Mouse (Mus musculus) MEL (cell line): ENCODE data around the gene Acyp1.

Experiments
- CTCF ChIP-seq, 3 experiments: IDR thresholded peaks in 2 of 3; conservative IDR thresholded peaks in 1 of 3; 2 replicates each; pipeline ENCODE4 v1.5.1; 2011 to 2012; ENCODE audit warnings: low read length in 3 of 3, low read depth in 2 of 3, mild to moderate bottlenecking in 2 of 3, improper control_type of control experiment in 1 of 3, inconsistent platforms in 1 of 3, mixed read lengths in 1 of 3, moderate library complexity in 1 of 3; ENCODE audit not compliant: control insufficient read depth in 1 of 3, insufficient read depth in 1 of 3, poor library complexity in 1 of 3, severe bottlenecking in 1 of 3
- EP300 ChIP-seq, 2 experiments: IDR thresholded peaks; 2 replicates each; pipeline ENCODE4 v1.6.1; 2011; ENCODE audit warnings: improper control_type of control experiment in 2 of 2, low read length in 2 of 2, low read depth in 1 of 2, mild to moderate bottlenecking in 1 of 2
- GABPA ChIP-seq: IDR thresholded peaks from 2 replicates; pipeline ENCODE4 v1.6.1; 2012; ENCODE audit warnings: low read depth, mild to moderate bottlenecking, inconsistent platforms, low read length, improper control_type of control experiment, moderate library complexity
- GATA1 ChIP-seq: IDR thresholded peaks from 2 replicates; pipeline ENCODE4 v1.6.1; 2011; ENCODE audit warnings: low read depth, low read length, improper control_type of control experiment
- MAFK ChIP-seq: IDR thresholded peaks from 2 replicates; pipeline ENCODE4 v1.6.1; 2011; ENCODE audit warnings: low read depth, mild to moderate bottlenecking, low read length, improper control_type of control experiment, borderline replicate concordance
- MAX ChIP-seq: IDR thresholded peaks from 2 replicates; pipeline ENCODE4 v1.6.1; 2011; ENCODE audit warnings: low read length, improper control_type of control experiment
- POLR2A ChIP-seq, 2 experiments: IDR thresholded peaks; 2 replicates each; pipeline ENCODE4 v1.6.1; 2011 to 2012; ENCODE audit warnings: low read length in 2 of 2, mild to moderate bottlenecking in 2 of 2, control low read depth in 1 of 2, improper control_type of control experiment in 1 of 2, low read depth in 1 of 2, moderate library complexity in 1 of 2; ENCODE audit not compliant: control insufficient read depth in 1 of 2, insufficient read depth in 1 of 2, poor library complexity in 1 of 2
- POLR2AphosphoS2 ChIP-seq: IDR thresholded peaks from 2 replicates; pipeline ENCODE4 v1.6.1; 2011; ENCODE audit warnings: low read length, improper control_type of control experiment
- SMC3 ChIP-seq: IDR thresholded peaks from 2 replicates; pipeline ENCODE4 v1.6.1; 2011; ENCODE audit warnings: low read depth, low read length, improper control_type of control experiment
- TAL1 ChIP-seq: IDR thresholded peaks from 2 replicates; pipeline ENCODE4 v1.6.1; 2012; ENCODE audit warnings: mild to moderate bottlenecking, inconsistent platforms, low read length, moderate library complexity, mixed read lengths
- ZC3H11A ChIP-seq: IDR thresholded peaks from 2 replicates; pipeline ENCODE4 v1.6.1; 2012; ENCODE audit warnings: low read depth, mild to moderate bottlenecking, inconsistent platforms, low read length, improper control_type of control experiment
- ZNF384 ChIP-seq: IDR thresholded peaks from 2 replicates; pipeline ENCODE4 v1.6.1; 2012; ENCODE audit warnings: low read depth, mild to moderate bottlenecking, inconsistent platforms, low read length, improper control_type of control experiment

DNA sequence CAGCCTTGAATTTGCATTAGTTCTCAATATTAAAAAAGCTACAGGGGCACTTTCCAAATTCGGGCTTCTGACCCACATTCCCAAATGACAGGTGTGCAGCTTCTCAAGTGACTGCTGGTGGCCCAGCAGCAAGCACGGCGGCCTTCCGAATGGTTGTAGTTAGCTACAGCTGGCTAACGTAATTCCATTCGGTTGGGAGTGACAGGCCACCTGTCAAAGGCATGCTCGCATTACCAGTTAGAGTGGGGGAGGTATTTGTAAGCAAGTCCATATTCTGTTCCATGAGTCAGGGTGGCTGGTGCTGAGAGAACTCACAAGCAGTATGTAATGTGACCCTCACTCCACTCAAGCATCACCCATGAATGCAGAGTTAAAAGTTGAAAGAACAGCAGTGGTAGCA lies 61.0 kb downstream of the Acyp1 start:
- TF ChIP-seq TAL1 (no peak), GATA1 (no peak), MAFK (no peak), CTCF (IDR thresholded peaks at IDR 0.05 in 2 of 3, conservative IDR thresholded peaks at IDR 0.05 in 1 of 3; ENCODE audit: control insufficient read depth in 1 of 3, insufficient read depth in 1 of 3, low read depth in 2 of 3, low read length in 3 of 3, poor library complexity in 1 of 3, severe bottlenecking in 1 of 3) (no peak), ZC3H11A (no peak), MAX (no peak), EP300 (IDR thresholded peaks at IDR 0.05; ENCODE audit: low read depth in 1 of 2, low read length in 2 of 2) (no peak), POLR2A (IDR thresholded peaks at IDR 0.05; ENCODE audit: control insufficient read depth in 1 of 2, insufficient read depth in 1 of 2, low read depth in 1 of 2, low read length in 2 of 2, poor library complexity in 1 of 2) (no peak), SMC3 (no peak), POLR2AphosphoS2 (no peak), ZNF384 (no peak), GABPA (no peak)
